Mouse (Mus musculus): Measurements from ENCODE around the gene Dusp9.
A peak's percentile ranks its signal among the peaks of the same experiment; 100 is the strongest.

Gene Dusp9

DNA sequence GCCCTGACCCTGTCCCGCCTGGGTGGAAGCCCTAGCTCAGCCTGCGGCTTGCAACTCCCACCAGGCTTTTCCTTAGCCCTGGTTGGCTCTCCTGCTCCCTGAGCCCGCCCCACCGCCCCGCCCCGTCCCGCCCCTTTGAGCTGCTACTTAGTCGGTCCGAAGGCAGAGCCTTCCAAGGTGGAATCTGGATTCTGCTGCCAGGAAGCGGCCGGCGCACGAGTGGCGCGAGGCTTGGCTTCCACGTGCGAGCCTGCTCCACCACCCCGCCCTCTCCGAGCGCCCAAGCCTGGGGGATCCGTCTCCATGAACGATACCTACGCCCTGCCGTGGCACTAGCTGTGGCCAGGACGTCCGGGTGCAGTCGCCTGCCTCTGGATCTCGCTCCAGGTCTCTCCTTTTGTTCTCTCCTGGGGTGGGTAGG is at the start of gene Dusp9:
Dusp9 (plus strand) TSS at position 165 of the 421 bp plus-strand sequence.
- peak; percentile 69 for DNase-seq (ENCODE audit: low read depth, low spot score)

- peak; percentile 30 for DNase-seq (ENCODE audit: low read depth, low spot score)
Observed at GRCm38 (mm10) chrX:73593212-73593611, 46.0 kb upstream of the Dusp9 start.

GRCm38 (mm10) chrX:73594451-73595121 is 44.6 kb upstream of the Dusp9 start:
- no peak for DNase-seq (ENCODE audit: low read depth, low spot score)

DNA sequence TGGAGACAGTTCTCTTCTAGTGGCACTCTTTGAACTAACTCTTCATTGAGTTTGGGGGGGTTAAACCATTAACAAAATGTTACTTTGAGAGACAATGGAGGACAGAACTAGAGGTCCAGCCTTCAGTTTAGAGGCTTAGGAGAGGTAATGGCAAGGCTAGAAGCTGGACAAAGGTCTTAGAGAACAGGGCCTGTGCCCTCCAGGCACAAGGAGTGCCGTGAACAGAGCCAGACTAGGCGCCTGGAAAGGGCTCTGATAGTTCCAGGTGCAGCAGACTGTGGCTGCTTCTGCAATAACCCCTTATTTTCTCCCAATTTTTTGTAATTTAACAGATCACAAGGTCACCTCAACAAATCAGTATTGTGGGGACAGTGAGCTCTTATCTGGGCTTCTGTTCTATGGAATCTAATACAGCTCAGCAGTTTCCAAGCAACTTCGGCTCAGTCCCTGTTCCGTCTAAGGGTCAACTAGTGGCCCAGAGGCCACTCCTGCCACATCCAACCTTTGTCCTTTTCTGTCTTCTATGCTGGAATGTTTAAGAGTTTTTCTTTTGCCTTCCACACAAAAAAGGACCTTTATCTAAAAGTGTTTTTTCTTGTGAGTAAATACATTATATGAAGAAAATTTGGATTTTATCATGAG is 43.8 kb upstream of the Dusp9 start:
- DNase-seq (ENCODE audit: low read depth, low spot score): no peak

DNA sequence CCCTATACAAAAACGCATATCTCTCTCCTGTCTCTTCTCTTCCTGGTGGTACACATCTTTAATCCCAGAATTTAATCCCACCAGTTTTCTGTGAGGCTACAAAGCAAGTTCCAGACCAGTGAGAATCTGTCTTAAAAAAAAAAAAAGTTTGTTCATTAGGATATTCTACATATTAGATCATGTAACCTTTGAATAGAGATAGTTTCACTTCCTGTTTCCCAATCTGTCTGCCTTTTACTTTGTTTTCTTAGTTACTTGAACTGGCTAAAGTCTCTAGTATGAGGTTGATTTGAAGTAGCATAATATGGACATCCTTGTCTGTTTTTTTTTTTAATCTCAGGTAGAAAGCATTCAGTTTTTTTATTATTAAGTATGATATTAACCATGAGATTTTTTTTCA is 37.8 kb upstream of the Dusp9 start:
- DNase-seq (ENCODE audit: low read depth, low spot score): no peak

DNA sequence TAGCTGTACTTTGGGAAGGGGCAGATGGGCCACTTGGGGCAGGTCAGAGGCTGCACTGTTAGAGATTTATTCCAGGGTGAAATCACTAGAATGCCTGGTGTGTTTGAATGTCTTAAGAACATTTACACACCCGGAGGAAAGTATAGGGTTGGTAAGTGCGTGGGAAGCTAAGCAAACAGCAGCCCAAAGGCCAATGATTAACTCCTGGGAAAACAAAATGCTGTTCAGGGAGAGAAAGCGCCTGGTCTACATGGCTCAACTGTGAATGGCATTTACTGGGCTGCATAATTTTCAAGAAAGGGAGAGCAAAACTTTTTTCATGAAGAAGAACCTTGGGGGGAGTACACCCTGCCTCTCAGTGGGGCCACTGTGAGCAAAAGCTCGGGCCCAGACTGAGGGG is 25.6 kb upstream of the Dusp9 start:
- no peak for DNase-seq (ENCODE audit: low read depth, low spot score)

DNA sequence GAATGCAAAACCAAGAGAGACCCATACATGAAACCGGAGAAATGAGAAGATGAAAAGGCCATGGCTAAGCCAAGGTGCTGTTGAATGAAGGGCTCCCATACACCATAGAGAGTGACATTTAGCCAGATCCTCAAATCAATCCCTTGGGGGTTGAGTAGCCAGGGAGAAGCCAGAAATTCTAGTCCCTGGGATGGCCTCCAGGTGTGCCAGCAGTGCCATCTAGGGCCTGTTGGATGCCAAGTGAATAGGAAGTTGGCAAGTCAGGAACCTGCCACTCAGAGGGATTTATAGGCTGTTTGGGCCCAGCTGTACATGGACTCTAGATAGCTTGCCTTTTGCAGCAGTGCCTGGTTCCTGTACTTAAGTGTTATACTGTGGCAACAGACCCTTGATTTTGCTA is 23.3 kb upstream of the Dusp9 start:
- no peak for DNase-seq (ENCODE audit: low read depth, low spot score)

- DNase-seq (ENCODE audit: low read depth, low spot score): no peak
Observed at GRCm38 (mm10) chrX:73619401-73619800, 19.8 kb upstream of the Dusp9 start.

- no peak for DNase-seq (ENCODE audit: low read depth, low spot score)
Observed at GRCm38 (mm10) chrX:73619890-73620289, 19.3 kb upstream of the Dusp9 start.

- DNase-seq (ENCODE audit: low read depth, low spot score): no peak
Observed at GRCm38 (mm10) chrX:73626981-73627380, 12.2 kb upstream of the Dusp9 start.

- peak; percentile 15 for DNase-seq (ENCODE audit: low read depth, low spot score)
Observed at GRCm38 (mm10) chrX:73635425-73635824, 3.8 kb upstream of the Dusp9 start.

GRCm38 (mm10) chrX:73637415-73637814 is 1.8 kb upstream of the Dusp9 start:
- no peak for DNase-seq (ENCODE audit: low read depth, low spot score)

DNA sequence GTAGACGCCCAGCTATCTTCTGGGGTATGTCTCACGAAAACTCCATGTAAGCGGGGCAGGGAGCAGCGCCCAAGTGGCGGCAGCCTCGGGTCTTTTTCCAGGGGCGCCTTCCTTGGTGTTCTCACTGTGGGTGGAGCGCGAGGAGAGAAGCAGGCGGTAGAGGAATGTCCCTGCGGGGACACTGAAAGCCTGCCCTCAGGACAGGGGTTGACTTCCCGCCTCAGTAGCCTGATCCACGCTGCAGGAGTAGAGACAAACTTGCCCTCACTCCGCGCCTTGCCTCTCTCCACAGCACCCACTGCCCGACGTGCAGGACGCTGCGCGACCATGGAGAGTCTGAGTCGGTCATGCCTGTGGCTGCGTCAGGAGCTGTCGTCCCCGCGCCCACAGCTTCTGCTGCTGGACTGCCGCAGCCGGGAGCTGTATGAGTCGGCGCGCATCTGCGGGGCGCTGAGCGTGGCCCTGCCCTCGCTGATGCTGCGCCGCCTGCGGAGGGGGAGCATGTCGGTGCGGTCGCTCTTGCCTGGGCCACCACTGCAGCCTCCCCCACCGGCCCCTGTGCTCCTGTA is 766 bp downstream of the Dusp9 start:
- DNase-seq (ENCODE audit: low read depth, low spot score): peak; percentile 16

DNA sequence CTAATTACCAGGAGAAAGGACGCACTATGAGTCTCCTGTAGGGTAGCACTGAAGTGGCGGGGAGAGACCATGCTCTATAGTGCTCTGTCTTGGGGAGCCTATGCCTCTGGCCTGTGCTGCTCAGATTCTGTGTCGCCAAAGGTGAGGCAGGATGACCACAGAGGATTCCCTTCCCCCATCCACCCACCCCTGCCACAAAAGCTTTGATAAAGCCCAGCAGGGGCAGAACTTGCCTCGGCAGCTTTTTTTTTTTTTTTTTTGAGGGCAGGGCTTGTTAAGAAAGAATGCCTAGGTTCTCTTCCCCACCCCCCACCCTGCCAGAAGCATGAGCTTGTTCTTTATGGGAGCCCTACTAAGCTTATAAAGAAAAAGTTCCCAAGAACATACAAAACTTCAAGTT is 5.9 kb downstream of the Dusp9 start:
- no peak for DNase-seq (ENCODE audit: low read depth, low spot score)

- DNase-seq (ENCODE audit: low read depth, low spot score): no peak
Observed at GRCm38 (mm10) chrX:73650869-73651268, 11.7 kb downstream of the Dusp9 start.

DNA sequence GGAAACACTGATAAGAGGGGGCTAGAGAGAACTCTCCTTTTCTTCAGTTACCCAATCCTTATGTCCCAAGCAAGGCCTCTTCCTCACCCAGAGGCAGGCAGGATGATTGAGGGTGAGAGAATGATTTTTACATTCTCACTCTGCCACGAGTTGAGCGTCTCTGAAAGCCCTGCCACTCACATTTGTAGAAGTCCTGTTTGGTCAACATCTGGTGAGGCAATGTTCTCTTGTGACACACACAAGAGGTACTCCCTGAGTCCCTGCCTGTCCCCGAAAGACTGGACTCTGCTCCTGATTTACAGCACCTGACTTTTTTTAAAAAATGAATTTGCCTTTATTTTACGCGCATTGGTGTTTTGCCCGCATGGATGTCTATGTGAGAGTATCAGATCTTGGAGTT is 14.2 kb downstream of the Dusp9 start:
- no peak for DNase-seq (ENCODE audit: low read depth, low spot score)

DNA sequence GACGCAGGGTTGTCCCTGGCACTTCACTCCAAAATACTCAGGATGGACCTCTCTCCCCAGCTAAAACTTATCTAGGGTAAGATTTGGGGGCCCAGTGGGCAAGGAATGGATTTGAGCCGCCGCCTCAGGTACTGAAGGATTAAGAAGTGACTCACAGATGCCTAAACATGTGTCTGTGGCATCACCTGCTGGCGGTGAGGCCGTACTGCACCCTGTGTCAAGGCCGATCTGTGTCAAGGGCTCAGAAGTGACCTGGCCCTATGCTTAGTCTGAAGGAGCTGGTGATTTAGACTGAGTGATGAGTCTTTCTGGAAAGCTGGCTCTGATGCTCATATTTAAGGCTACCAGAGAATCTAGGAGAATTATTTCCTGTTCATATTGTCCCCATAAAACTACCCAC is 15.0 kb downstream of the Dusp9 start:
- peak; percentile 69 for DNase-seq (ENCODE audit: low read depth, low spot score)

DNA sequence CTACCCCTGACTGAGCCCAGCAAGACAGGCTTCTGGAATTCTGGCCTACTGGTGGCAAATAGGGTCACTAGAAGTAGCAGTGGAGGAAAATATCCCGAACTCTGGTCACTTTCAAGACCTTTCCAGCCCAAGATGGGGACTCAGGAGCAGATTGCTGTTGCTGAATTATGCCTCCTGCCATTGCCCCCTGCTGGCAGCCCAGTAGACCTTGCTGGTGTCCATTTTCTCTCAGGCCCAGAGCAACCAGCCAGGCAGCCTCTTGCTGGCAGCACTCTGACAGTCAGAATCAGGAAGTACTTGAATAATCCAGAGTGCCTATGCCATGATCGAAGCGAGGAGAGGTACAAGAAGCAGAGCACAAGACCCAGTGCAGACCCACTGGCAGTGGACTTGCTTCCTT is 16.3 kb downstream of the Dusp9 start:
- DNase-seq (ENCODE audit: low read depth, low spot score): no peak

- no peak for DNase-seq (ENCODE audit: low read depth, low spot score)
Observed at GRCm38 (mm10) chrX:73658391-73658790, 19.2 kb downstream of the Dusp9 start.

GRCm38 (mm10) chrX:73658936-73659574 is 19.8 kb downstream of the Dusp9 start:
- no peak for DNase-seq (ENCODE audit: low read depth, low spot score)

- DNase-seq (ENCODE audit: low read depth, low spot score): no peak
Observed at GRCm38 (mm10) chrX:73659575-73660283, 20.5 kb downstream of the Dusp9 start, which contains the start of gene Pnck. Gene Pnck (minus strand): TSS chrX:73660117.

GRCm38 (mm10) chrX:73660284-73660665 is 21.1 kb downstream of the Dusp9 start:
- no peak for DNase-seq (ENCODE audit: low read depth, low spot score)
